Mouse (Mus musculus): ENCODE results near the gene Samd4b.

DNA sequence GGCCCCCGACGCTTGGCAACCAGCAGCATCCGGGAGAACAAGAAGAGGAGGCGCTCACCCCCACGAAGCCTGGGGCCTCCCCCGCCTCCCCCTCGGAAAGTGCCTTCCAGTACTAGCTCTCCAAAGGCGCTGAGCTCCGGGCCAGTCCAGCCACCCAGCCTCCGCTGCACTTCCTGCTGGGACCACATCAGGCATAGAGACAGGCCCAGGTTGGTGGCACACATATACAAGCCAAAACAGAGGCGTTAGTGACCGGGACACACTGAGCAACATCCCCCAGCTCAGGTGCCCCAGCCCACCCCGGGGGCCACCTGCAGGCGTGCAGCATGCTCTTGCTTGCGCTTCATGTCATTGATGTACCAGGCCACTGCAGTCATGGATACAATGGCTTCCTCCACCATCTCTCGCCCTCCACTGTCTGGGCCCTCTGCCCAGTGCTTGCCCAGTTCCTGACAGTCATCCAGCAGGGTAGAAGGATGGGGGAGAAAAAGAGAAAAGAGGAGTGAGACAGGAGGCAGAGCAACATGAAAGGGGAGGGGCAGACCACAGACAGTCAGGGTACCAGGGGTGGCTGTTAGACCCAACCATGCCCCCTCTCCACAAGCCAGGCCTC lies 230.2 kb downstream of the Samd4b start:
- no peak for TF ChIP-seq POLR2A (IDR thresholded peaks at IDR 0.05; ENCODE audit: borderline replicate concordance, insufficient read depth, low read length)
- no peak for TF ChIP-seq CTCF (IDR thresholded peaks at IDR 0.05; ENCODE audit: borderline replicate concordance, insufficient read depth, low read depth, low read length)
